In the genomic region with DNA sequence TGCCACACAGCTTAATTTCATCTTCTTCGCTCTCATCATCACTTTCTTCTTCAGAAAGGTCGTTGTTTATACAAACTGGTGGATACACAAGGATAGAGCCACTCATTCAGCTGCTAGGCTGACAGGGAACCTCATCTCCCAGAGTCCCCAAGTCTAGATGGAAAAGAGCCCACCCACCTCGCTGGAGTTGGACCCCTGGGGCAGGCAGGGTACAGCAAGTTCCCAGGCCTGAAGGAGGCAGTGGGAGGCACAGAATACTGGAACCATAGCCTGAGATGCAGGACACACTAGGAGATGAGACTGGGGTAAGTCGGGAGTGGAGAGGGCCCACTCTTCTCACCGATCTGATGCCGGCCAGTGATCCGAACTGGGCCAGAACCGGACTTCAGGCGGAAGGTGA, we compare ENCODE assay signal across 9 mouse cellular contexts. TPM values are rescaled to one million over a fixed set of nuclear protein-coding genes. Genes with fewer than 3 reads are reported as not detected.
DNase-seq lines count a peak whose midpoint lies in the region; ATAC-seq and TF ChIP-seq lines count a peak whose summit lies in the region.
"Had no signal": no experiment of that assay in that cellular context is flagged by ENCODE, and none has a peak within 500 bp of the region (broad histone marks: within the 10 kb centered on the region; RNA-seq: fewer than 3 reads in every experiment).

No protein-coding gene starts in this region.

- peak overlapping the region; percentile 92 for H3ac ChIP-seq in C2C12 (ENCODE audit: control insufficient read depth, insufficient read length, low read depth)

- WGBS in forebrain, embryonic 13.5 days = 54% methylated on average over 9 of the region's 9 CpGs
- WGBS in liver, embryonic 16.5 days (ENCODE audit: insufficient replicate concordance) = 32% methylated on average over 9 of the region's 9 CpGs

- peaks cover 3% of the 10 kb centered on the region for H3K27me3 ChIP-seq in C2C12 (ENCODE audit: control insufficient read depth, insufficient read depth, insufficient read length)
- H3K27me3 ChIP-seq in forebrain, embryonic 13.5 days = peaks cover 39% of the 10 kb centered on the region
- peaks cover 32% of the 10 kb centered on the region for H3K27me3 ChIP-seq in liver, embryonic 16.5 days (ENCODE audit: control insufficient read depth, insufficient read depth, low read depth, low read length)

- TF ChIP-seq CTCF in gastrocnemius, adult 2 months (IDR thresholded peaks at IDR 0.05) = no peak
- no peak for TF ChIP-seq CTCF in C2C12 (IDR thresholded peaks at IDR 0.05; ENCODE audit: control insufficient read depth, insufficient read depth, insufficient read length)

- no peak overlapping the region for H3K27ac ChIP-seq in gastrocnemius, adult 2 months
- H3K27ac ChIP-seq in forebrain, embryonic 13.5 days = no peak overlapping the region
- no peak overlapping the region for H3K27ac ChIP-seq in liver, embryonic 16.5 days (ENCODE audit: low read length)

- H3K4me2 ChIP-seq in forebrain, embryonic 13.5 days = peak overlapping the region; percentile 97
- peak overlapping the region; percentile 95 for H3K4me2 ChIP-seq in liver, embryonic 16.5 days (ENCODE audit: low read depth, low read length)

- peak overlapping the region; percentile 89; the same call in 1 of the 2 replicates for H3K9ac ChIP-seq in forebrain, embryonic 13.5 days
- H3K9ac ChIP-seq in liver, embryonic 16.5 days (ENCODE audit: low read depth, low read length) = peak overlapping the region; percentile 80

- no peaks in the 10 kb centered on the region for H3K9me3 ChIP-seq in forebrain, embryonic 13.5 days (replicated peaks)
- H3K9me3 ChIP-seq in liver, embryonic 16.5 days (replicated peaks; ENCODE audit: control insufficient read depth, low read length) = no peaks in the 10 kb centered on the region

- peaks cover 31% of the 10 kb centered on the region for H3K4me1 ChIP-seq in forebrain, embryonic 13.5 days
- H3K4me1 ChIP-seq in liver, embryonic 16.5 days (ENCODE audit: control insufficient read depth, low read depth, low read length) = peaks cover 22% of the 10 kb centered on the region

- H3K36me3 ChIP-seq in C2C12 (ENCODE audit: control insufficient read depth, insufficient read depth) = peaks cover 32% of the 10 kb centered on the region
- peaks cover 21% of the 10 kb centered on the region for H3K36me3 ChIP-seq in forebrain, embryonic 13.5 days (ENCODE audit: poor library complexity, severe bottlenecking)
- peaks cover 15% of the 10 kb centered on the region for H3K36me3 ChIP-seq in liver, embryonic 16.5 days (ENCODE audit: control insufficient read depth, insufficient read depth)

- peaks cover 25% of the 10 kb centered on the region for H3K79me2 ChIP-seq in C2C12 (ENCODE audit: control insufficient read depth, insufficient read depth)

- intact Hi-C loops in gastrocnemius, adult 2 months (cut with DNase I) = loop anchor here (5.0 kb wide), 1 partner anchor 526 kb away; no protein-coding TSS in a partner anchor
- intact Hi-C loops in gastrocnemius, postnatal 36 days (cut with DNase I) = loop anchor here (5.0 kb wide), 1 partner anchor 526 kb away; no protein-coding TSS in a partner anchor

- peak overlapping the region; percentile 88 for H3K4me3 ChIP-seq in gastrocnemius, adult 2 months
- H3K4me3 ChIP-seq in C2C12 (ENCODE audit: insufficient read depth, poor library complexity, severe bottlenecking) = peak overlapping the region; percentile 89
- H3K4me3 ChIP-seq in forebrain, embryonic 13.5 days = peak overlapping the region; percentile 90
- peak overlapping the region; percentile 87 for H3K4me3 ChIP-seq in liver, embryonic 16.5 days (ENCODE audit: low read depth, low read length)

- peaks cover 7% of the 10 kb centered on the region for H3K79me3 ChIP-seq in C2C12 (ENCODE audit: low read depth)

- no peak for DNase-seq in gastrocnemius, adult 2 months
- no peak for DNase-seq in gastrocnemius, adult 18-20 months (ENCODE audit: low spot score)
- DNase-seq in urinary bladder, postnatal 14 days (ENCODE audit: low spot score) = no peak
- no peak for DNase-seq in T-cell, adult 2 months (ENCODE audit: low spot score)
- no peak for DNase-seq in gastrocnemius, postnatal 36 days

- ATAC-seq in forebrain, embryonic 13.5 days = no peak
- ATAC-seq in liver, embryonic 16.5 days (ENCODE audit: low read depth) = no peak

TF ChIP-seq in C2C12, 6 proteins besides CTCF, POLR2A, EP300 and RAD21:
- no peak for TF ChIP-seq FOSL1 (IDR thresholded peaks at IDR 0.05; ENCODE audit: insufficient read depth, low read length, poor library complexity, severe bottlenecking)
- TF ChIP-seq MYOG (IDR thresholded peaks at IDR 0.05; ENCODE audit: control insufficient read depth, extremely low read depth, insufficient read length) = no peak
- TF ChIP-seq USF1 (IDR thresholded peaks at IDR 0.05; ENCODE audit: low read depth) = no peak
- TF ChIP-seq MYOD1 (IDR thresholded peaks at IDR 0.05; ENCODE audit: control insufficient read depth, insufficient read length, low read depth) = no peak
- TF ChIP-seq CEBPB (IDR thresholded peaks at IDR 0.05; ENCODE audit: low read depth) = no peak
- no peak for TF ChIP-seq MAX (IDR thresholded peaks at IDR 0.05)

RNA-seq across cellular contexts. Expression of a gene that starts 1.2 kb away (rescaled TPM):
- 10 to 100 TPM; 11.0 to 13.3 TPM for total RNA-seq in gastrocnemius, adult 2 months (2021)
- total RNA-seq in gastrocnemius, adult 18-20 months (2021) = 10 to 100 TPM; 10.1 to 11.0 TPM
- polyA plus RNA-seq in C2C12 (2012; fragmentation: generic; extraction: Trizol) = 175 TPM
- polyA plus RNA-seq in forebrain, embryonic 13.5 days (2015; fragmentation: Nextera tagmentation; extraction: Ambion mirVana) = 9.4 and 10.9 TPM in 2 replicates
- 4.6 and 6.1 TPM in 2 replicates for polyA plus RNA-seq in liver, embryonic 16.5 days (2015; fragmentation: Nextera tagmentation; extraction: Ambion mirVana)
- 10 to 100 TPM; 10.6 to 12.0 TPM for total RNA-seq in gastrocnemius, postnatal 36 days (2021)

RNA-seq across cellular contexts. Expression of a gene that starts 5.5 kb away (rescaled TPM):
- not detected for total RNA-seq in gastrocnemius, adult 2 months (2021)
- not detected for total RNA-seq in gastrocnemius, adult 18-20 months (2021)
- not detected for polyA plus RNA-seq in C2C12 (2012; fragmentation: generic; extraction: Trizol)
- polyA plus RNA-seq in forebrain, embryonic 13.5 days (2015; fragmentation: Nextera tagmentation; extraction: Ambion mirVana) = 1.5 and 2.5 TPM in 2 replicates
- not detected in 2 replicates for polyA plus RNA-seq in liver, embryonic 16.5 days (2015; fragmentation: Nextera tagmentation; extraction: Ambion mirVana)
- not detected for total RNA-seq in gastrocnemius, postnatal 36 days (2021)
- total RNA-seq: gastrocnemius, postnatal 4 days had no signal

RNA-seq across cellular contexts. Expression of a gene that starts 35.4 kb away (rescaled TPM):
- total RNA-seq in gastrocnemius, adult 2 months (2021) = 10 to 100 TPM; 35.2 to 41.8 TPM
- 10 to 100 TPM; 32.1 to 39.9 TPM for total RNA-seq in gastrocnemius, adult 18-20 months (2021)
- polyA plus RNA-seq in C2C12 (2012; fragmentation: generic; extraction: Trizol) = 12.1 TPM
- polyA plus RNA-seq in forebrain, embryonic 13.5 days (2015; fragmentation: Nextera tagmentation; extraction: Ambion mirVana) = 85.0 and 88.2 TPM in 2 replicates
- 15.6 and 16.3 TPM in 2 replicates for polyA plus RNA-seq in liver, embryonic 16.5 days (2015; fragmentation: Nextera tagmentation; extraction: Ambion mirVana)
- 10 to 100 TPM; 26.2 to 31.1 TPM for total RNA-seq in gastrocnemius, postnatal 36 days (2021)
